Mouse (Mus musculus): Measurements from ENCODE around the gene Gpx3.
A peak's percentile ranks its signal among the peaks of the same experiment; 100 is the strongest.
"Not testable (repeated sequence)": the region's sequence is repeated elsewhere in the genome, so short reads cannot be mapped to it uniquely, and the experiment has no call there.

Gene Gpx3

DNA sequence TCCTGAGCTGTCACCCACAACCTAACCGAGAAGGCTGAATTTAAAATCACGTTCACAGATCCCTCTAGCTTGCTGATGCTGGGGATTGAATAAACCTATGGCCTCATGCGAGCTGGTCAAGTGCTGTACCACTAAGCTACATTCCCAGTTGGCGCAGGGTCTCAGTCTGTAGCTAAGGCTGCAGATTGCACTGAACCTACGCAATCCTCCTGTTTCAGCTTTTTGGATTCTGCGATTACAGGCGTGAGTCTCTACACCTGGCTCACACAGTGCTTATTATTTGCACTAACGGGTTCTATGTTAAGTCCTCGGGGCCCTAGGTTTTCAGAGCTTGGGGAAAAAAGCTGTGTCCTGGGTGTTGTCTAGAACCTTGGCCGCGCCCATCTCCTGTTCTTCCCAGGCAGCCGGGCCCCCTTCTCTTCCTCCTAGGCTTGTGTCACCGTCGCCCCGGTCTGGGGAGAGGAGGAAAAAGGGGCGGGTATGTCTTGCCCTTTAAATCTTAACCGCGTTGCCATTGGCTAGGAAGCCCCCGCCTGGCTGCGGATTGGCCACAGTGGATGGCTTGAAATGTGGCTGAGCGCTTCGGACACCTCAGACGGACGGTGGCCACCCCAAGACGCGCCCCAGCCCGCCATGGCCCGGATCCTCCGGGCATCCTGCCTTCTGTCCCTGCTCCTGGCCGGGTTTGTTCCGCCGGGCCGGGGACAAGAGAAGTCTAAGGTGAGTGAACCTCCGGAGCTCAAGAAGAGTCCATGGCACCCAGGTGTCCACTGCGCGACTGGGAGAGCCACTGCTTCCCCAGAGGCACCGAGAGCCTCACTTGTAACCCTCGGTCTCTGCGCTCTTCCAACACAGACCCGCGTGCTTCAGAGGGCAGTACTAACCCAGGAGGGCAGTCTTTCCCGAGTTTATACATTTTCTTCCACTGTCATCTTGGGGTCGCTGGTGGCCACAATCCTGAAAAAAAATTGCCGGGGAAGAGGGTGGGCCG is at the start of gene Gpx3:
Gpx3 (plus strand) TSS at position 121 of the 991 bp plus-strand sequence.
- peak; percentile 79 for DNase-seq (ENCODE audit: low spot score)

DNA sequence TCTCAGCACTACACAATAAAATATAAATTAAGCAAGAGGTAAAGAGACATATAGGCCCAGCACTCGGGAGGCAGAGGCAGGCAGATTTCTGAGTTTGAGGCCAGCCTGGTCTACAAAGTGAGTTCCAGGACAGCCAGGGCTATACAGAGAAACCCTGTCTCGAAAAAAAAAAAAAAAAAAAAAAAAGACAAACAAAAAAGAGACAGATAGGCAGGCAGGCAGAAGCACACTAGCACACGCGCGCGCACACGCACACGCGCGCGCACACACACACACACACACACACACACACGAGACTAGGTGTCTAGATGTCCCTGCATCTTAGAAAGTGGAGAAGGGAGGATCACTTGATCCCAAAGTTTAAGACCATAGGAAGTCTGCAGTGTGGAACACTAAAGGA is 43.4 kb upstream of the Gpx3 start:
- not testable (repeated sequence) for DNase-seq (ENCODE audit: low spot score)

DNA sequence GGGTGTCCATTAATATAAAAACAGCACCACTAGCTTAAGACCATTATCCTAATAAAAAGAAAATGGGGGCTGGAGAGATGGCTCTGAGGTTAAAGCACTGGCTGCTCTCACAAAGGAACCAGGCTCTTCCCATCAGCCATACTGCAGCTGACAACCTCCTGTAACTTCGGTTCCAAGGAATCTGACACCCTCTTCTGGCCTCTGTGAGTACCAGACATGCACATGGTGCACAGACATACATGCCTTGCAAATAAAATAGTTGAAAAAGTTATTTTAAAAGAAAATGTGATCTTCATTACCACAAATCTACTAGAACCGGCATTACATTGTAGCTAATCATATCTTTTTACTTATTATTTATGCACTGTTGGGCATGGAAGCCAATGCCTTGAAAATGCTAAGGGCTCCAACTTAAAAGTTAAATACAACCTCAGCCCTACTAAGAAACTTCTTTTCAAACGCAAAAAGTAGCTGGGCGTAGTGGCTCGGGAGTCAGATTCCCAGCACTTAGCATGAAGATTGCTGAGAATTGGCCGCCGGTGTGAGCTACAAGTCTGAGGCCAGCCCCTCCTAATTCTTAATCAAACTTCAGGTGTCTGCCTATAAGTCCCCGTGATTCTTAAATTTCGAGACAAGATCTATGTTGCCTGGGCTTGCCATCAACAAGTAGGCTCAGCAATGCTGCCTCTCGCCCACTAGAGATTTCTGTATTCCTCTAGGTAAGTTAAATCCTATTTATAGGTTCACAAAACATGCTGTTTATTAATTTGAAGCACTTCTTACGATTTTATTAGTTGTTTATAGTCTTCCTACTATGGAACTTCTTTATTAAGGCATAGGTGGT is 42.7 kb upstream of the Gpx3 start:
- DNase-seq (ENCODE audit: low spot score), result peak; percentile 39

DNA sequence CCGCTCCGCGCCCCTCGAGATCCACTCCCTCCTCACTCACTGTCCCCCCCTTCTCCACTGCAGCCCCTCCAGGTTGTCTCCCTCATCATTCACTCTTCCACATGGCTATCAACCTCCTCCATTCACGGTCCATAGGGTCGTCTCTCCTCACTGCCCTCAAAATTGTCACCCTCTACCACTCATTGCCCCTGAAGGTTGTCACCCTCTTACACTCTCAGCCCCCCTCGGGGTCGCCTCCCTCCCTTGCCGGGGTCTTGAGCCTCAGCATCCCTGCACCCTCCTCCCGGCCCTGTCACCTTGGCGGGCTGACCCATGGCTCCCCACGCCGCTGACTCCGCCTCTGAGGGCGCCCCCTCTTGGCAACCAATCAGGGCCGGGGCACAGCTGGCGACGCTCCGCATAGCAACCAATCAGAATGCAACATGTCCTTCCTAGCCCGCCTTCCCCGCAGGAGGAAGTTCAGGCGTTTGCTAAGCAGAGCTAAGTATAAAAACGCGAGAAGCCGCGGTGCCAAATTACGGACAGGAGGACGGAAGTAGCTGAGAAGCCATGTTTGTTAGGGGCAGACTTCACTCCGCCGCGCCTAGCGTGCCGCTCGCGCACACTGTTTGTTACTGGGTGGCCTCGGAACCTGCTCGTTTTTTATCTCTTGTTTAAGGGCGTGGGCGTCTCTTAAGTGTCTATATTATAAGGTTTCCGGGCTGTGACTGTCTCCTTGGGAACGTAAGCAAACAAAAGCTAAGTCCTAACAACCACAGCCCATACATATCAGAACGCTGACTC is 41.8 kb upstream of the Gpx3 start, which contains the start of gene Lyrm7:
Lyrm7 (minus strand) TSS at position 661 of the 783 bp plus-strand sequence.
- peak; percentile 98 for DNase-seq (ENCODE audit: low spot score)

DNA sequence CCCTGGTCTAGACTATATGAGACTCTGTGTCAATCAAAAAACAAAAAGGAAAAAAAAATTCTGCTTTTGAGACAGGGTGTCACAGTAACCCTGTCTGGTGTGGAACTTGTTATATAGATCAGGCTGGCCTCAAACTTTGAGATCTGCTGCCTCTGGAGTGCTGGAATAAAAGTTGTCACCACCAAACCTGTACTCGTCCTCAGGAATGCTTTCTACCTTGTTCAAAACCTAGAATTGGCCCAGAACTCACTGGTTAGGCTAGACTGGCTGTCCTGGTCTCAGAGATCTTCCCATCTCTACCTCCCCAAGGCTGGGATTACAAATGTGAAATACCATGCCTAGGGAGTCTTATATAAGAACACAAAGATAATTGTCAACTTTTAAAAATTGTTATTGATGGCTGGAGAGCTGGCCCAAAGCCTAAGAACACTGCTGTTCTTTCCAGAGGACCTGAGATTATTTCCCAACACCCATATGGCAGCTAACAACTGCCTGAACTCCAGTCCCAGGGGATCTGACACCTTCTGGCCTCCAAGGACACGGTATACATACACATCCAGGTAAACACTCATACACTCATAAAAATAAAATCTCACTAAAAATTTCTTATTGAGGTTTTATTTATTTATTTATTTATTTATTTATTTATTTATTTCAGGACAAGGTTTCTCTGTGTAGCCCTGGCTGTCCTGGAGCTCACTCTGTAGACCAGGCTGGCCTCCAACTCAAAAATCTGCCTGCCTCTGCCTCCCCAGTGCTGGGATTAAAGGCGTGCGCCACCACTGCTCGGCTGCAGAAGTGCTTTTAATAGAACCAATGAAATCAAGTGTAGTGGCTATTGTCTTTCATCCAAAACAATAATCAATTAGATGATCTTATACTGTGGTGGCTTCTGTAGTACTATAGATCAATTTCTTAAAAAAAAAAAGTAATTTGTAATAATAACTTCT is 40.5 kb upstream of the Gpx3 start:
- DNase-seq (ENCODE audit: low spot score), result no peak

DNA sequence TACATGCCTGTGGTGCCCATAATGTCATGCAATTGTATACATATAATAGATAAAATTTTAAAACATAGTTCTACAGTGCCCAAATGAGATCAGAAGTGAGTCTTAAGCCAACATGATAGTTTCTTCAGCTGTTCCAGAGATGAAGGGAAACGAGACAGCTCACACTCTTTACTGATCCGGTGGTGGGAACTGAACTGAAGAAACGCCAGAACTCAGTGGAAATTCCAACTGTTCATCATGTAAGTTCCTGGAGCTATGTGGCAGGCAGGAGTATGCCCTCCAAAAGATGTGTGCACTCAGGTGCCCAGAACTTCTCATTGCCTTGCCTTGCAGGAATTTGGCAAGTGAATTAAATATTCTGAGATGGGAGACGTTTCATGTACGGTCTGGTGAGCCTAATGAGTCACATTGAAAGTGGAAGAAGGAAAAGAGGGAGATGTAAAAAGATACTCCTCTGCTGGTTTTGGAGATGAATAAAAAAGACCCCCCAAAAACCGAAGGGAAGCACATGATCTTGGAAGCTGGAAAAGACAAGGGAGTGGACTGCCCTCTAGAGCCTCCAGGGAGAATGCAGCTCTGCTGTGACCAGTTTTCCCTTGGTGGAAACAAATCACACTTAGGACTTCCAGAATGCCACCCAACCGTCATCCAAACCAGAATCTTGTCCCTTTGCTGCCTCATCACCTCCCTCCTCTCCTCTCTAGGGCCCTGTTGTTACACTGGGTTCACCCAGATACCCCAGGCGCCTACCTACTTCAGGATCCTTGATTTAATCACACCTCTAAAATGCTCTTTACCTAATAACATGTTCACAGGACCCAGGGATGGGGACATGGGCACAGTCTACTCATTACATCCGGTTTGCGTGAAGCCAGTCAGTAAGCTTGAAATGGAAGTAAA is 39.4 kb upstream of the Gpx3 start:
- peak; percentile 82 for DNase-seq (ENCODE audit: low spot score)

DNA sequence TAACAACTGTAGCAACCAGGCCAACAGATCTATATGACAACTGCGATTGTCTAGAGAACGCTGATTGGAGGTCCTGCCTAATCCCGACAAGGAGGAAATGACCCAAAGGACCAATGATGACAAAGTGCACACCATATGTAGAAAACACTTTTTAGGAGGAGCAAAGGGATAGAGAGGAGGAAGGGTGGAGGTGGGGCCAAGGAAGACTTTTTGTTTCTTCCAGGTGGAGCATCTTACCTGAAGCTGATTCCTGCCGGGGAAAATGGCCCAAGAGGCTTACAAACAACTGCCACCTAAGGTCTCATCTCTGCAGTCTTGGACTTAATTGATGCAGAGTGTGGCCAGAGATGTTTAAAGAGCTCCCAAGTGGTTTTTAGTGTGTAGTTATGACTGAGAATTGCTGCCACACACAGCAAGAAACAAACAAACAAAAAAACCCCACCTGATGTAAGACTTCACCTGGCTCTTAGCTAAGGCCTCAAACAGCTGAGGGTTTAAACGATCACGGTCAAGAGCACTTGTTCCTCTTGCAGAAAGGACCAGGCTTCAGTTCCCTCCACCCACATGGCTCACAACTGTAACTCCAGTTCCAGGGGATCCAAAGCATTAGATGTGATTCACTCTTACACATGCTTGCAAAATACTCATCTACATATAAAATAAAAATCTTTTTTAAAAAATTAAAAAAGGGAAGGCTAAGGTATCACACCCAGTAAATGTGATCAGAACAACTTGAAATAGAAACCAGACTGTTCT is 36.7 kb upstream of the Gpx3 start:
- no peak for DNase-seq (ENCODE audit: low spot score)

DNA sequence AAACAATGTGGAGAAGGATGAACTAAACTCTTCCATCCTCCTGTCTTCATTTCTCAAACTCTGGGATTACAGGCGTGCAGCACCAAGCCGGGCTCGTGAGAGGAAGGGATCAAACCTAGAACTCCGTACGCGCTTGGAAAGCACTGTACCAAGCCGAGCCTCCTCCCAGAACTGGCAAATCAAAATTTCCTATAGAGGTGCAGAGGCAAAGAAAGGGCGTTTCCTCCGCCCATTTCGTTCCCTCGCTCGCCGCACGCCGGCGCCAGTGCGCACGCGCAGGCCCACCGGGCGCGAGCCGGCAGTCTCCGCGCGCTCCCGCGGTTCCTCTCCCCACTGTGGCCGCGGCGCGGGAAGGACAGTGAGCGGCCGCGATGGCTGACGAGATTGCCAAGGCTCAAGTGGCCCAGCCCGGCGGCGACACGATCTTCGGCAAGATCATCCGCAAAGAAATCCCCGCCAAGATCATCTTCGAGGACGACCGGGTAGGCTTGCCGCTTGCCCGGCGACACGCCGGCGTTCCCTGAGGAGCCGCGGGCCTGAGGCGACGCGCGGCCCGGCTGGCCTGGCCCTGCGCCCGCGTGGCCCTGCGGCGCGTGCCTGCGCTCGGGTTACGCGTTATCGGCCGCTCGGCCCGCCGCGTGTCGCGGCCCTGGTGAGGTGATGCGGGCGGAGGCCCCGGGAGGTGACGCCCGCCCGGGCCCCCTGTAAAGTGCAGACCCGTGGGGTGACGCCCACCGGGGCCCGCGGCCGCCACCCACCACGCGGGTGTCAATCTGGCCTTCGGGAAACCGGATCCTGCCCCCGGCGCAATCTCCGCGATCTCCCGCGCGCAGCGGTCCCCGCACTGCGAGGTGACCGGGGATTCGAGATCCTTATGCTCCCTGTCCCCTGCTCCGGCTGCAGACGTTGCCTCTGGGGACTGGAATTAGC is 35.9 kb upstream of the Gpx3 start, which contains the start of gene Hint1:
Hint1 (plus strand) TSS at position 265 of the 930 bp plus-strand sequence.
- DNase-seq (ENCODE audit: low spot score), result peak; percentile 94

DNA sequence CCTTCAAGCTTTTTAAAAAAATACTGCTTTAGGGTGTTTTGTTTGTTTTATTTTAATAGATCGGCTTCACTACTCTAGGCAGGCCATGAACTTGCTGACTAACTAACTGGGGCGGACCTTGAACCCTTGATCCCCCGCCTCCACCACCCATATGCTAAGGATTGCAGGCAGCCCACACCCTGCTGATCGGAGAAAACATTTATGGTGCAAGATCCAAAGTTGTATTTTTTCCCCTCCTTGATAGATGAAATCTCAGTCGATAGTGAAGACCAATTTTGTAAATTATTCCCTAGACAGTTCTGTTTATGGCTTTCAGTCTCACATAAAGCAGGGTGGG is 35.2 kb upstream of the Gpx3 start:
- peak; percentile 51 for DNase-seq (ENCODE audit: low spot score)

DNA sequence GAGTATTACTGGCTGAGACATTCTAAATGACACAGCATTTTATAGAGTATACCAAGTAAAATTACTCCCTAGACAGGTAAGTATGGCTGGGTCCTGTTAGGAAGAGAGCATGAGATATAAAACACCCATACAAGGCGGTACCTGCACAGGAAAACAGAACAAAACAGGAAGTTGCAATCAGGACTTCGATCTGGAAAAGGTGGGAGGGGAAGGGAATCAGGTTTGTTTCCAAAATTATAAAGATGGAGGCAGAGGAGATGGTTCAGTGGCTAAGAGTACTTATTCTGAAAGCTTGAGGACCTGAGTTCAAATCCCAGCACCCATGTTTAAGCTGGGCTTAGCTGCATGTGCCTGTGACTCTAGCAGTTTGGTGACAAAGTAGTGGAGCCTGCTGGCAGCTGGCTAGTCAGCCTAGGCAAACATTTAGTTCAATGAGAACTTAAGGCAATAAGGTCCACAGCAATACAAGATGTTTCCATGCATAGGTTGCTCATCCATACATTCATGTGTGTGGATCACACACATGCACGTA is 34.3 kb upstream of the Gpx3 start:
- no peak for DNase-seq (ENCODE audit: low spot score)

DNA sequence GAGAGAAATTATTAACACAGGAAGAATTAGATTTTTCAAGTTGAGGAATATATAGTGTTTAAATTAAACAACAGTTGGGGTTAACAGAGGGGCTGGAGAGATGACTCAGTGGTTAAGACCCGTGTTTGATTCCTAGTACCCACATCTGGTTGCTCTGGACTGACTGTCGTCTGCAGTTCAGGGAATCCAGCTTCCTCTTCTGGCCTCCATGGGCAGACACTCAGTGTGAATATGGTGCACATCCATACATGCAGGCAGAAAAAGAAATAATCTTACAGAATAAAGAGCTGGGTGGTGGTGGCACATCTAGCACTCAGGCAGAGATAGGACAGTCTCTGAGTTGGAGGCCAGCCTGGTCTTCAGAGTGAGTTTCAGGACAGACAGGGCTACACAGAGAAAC is 33.8 kb upstream of the Gpx3 start:
- DNase-seq (ENCODE audit: low spot score), result no peak

DNA sequence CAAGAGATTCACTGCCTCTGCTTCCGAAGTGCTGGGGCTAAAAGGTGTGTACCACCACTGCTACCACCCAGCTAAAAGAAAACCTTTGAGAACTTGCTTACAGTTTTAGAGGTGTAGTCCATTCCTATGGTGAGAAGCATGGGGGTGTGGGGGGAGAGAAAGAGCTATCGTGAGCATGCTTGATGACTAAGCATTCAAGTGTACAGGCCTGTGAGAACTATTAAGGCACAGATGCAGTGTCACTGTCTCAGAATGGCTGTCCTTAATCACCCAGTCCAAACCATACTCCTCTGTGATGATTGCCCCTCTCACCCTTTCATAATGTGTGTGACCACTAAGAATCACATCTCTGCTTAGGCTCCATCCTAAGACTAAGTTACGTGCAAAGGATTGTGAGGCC is 32.9 kb upstream of the Gpx3 start:
- no peak for DNase-seq (ENCODE audit: low spot score)

DNA sequence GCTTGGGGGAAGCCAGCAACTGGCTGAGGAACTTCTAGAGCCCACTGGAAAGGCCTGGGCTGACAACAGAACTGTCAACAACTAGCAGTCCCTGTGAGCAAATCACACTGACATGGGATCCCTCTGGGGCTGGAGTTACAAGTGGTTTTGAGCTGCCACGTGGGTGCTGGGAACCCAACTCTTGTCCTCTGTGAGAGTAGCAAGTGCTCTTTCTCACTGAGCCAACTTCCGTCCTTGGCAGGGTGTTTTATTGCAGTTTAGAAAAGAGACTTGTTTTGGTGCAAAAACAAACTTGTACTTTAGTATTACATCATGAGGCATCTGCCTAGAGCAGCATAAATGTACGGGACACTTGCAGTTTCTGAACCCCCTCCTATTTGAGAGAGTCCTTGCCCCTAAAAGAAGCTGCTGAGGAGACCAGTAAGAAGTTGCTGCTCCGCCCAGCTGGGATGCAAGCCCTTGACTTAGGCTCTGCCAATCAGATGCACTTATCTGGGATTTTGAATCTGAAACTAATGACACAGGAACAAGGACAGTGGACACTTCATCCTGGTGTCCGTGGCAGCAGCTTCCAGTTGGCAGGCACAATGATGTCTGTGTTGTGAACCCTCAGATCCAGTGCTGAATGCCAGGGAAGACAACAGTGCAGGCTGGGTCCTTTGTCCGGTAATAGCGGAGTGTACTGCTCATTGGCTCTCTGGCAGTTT is 30.3 kb upstream of the Gpx3 start:
- DNase-seq (ENCODE audit: low spot score), result no peak

DNA sequence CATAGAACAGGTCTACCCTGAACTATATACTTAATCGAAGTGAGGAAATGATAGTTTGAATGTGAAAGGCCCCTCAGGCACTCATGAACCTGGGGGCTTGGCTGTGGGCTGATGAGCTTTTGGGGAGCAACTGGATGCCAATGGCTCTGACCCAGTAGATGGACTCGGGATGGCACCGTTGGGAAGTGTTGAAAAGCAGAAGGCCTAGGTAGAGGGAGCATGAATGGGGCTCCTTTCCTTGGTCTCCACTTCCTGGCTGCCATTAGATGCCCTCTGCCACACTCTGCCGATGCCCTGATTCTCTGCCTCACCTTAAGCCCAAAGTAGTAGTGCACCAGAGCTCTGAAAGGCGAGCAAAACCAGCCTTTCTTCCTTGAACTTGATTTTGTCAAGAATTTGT is 26.2 kb upstream of the Gpx3 start:
- no peak for DNase-seq (ENCODE audit: low spot score)

DNA sequence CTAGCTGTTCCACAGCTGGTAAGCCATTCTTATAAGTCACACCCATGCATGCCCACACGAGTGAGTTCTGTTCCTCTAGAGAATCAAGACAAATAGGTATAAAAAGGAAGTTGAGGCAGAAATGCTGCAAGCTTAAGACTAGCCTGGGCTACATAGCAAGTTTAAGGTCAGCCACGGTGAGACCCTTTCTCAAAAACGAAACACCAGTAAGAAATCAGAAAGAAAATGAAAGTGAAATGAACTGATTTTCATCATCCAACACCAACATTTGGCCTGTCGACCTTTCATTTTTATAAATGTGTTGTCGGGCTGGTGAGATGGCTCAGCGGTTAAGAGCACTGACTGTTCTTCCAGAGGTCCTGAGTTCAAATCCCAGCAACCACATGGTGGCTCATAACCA is 23.4 kb upstream of the Gpx3 start:
- DNase-seq (ENCODE audit: low spot score), result no peak

DNA sequence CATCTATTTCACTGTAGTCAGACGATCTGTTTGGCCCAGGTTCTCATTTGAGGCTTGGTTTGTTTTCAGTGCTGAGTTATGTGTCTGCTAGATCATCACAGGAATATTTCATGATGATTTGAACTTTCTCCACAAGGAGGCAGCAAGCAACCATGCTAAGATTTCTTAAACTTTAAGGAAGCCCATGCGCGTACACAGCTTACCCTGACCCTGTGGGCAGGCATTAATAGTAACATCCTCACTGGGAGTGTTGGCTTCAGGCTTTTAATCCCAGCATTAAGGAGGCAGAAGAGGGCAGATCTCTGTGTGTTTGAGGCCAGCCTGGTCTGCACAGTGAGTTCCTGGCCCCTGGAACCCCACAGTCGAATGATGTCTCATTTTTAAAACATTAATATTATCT is 22.8 kb upstream of the Gpx3 start:
- DNase-seq (ENCODE audit: low spot score), result peak; percentile 82

DNA sequence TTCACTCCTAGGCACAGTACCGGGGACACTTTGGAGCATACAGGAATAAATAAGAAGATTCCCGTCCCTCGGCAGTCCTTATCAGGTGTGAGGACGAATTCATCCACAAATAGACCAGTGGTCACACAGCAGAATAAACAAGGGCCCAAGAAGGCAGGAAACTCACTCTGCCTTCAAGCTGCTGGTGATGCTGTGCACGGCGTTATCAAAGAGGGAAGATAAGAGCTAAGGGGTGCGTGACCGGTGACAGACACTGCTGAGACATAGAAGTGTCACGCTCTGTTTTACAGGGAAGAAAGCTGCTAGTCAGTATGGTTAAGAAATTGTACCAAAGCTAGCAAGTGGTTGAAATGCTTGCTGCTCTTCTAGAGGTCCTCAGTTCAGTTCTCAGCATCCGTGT is 22.3 kb upstream of the Gpx3 start:
- no peak for DNase-seq (ENCODE audit: low spot score)

All from retina, embryonic 14.5 days (tissue).